Mouse (Mus musculus) brain, embryonic 14.5 days (tissue): ENCODE data around the gene Tcta. TPM values are rescaled to one million over a fixed set of nuclear protein-coding genes. Genes with fewer than 3 reads are reported as not detected.

ENCODE experiments used
- DNase-seq: peaks from one replicate; pipeline ENCODE4 v3.0.0-alpha.2; 2011; ENCODE audit warnings: low read depth
- CTCF ChIP-seq: fragments of 200-500 bp; IDR thresholded peaks from 2 replicates; pipeline ENCODE4 v1.5.1; 2012; ENCODE audit warnings: inconsistent platforms, mild to moderate bottlenecking, moderate library complexity, borderline replicate concordance; ENCODE audit not compliant: insufficient read depth, insufficient read length; ENCODE audit errors: extremely low read depth
- POLR2A ChIP-seq: fragments of 200-500 bp; IDR thresholded peaks from 2 replicates; pipeline ENCODE4 v1.6.1; 2012; ENCODE audit warnings: mild to moderate bottlenecking, inconsistent platforms, borderline replicate concordance; ENCODE audit not compliant: poor library complexity, insufficient read depth, insufficient read length, severe bottlenecking; ENCODE audit errors: extremely low read depth
- polyA plus RNA-seq: library from polyadenylated mRNA; depleted of rRNA; stranded (reverse); fragments of >200 nt; gene quantifications from 2 replicates; pipeline ENCODE4 v1.2.3, GENCODE M21; 2012; rRNA removed

Tcta gene
- 34.6 and 39.0 TPM in 2 replicates for polyA plus RNA-seq

DNA sequence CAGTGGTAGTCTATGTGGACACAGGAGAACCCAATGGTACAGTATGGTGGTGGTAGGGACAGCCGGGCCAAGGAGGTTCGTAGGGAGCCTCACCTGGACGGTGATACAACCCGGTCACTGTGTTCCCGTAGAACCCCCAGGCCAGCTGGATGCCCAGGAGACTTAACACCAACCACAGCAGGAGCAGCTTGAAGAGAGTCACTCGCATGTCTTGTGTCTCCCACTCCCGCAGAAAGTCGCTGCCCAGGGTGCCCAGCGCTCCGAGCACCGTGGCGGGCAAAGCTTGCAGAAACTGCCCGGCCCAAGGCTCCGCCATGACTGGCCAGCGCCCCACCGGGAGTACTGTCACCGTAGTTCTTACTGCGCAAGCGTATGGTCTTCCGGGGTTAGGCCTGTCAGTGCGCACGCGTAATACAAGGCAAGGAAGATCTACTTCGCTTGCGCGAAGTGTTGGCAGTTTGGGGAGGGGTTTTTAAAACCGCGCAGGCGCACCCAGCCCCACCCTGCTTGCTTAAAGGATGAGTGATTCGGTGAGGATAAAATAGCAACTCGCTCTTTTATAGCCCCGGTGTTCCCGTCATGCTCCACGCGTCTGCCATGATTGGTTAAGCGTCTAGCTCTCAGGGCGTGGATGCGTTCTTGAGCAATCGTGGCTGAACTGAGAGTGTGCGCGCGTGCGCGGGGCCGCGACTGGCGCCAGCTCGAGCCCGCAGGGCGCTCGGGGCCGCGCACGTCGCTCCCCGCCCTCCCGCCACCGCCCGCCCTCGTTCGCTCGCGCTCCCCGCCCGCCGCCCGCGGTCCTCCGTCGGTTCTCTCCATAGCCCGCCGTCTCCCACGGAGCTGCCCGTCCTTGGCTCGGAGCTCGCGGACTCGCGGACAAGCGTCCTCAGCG is at the start of gene Tcta, which contains the start of gene Rhoa:
Gene Tcta (minus strand): TSS at position 532 of the 892 bp plus-strand sequence.
Gene Rhoa (plus strand): TSS at position 501 of the 892 bp plus-strand sequence.
- peak; percentile 100 for DNase-seq
- TF ChIP-seq POLR2A (peak; percentile 72; the same call in 1 of the 2 replicates), CTCF (no peak)

DNA sequence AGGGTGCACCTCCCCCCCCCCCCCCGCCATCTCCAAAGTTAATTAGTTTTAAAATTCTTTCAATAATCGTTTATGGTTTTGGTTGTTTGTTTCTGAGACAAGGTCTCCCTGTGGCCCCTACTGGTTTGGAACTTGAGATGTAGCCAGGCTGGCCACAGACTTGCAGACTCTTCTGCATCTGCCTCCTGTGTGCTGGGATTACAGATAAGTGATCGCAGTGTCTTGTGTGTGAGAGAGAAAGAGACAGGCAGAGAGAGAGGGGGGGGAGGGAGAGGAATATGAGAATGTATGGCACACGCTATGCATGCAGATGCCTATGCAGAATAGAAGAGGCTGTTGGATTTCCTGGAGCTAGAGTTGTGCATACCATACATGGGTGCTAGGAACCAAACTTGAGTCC is 43.8 kb upstream of the Tcta start:
- no peak for DNase-seq
- TF ChIP-seq POLR2A (no peak), CTCF (no peak)

DNA sequence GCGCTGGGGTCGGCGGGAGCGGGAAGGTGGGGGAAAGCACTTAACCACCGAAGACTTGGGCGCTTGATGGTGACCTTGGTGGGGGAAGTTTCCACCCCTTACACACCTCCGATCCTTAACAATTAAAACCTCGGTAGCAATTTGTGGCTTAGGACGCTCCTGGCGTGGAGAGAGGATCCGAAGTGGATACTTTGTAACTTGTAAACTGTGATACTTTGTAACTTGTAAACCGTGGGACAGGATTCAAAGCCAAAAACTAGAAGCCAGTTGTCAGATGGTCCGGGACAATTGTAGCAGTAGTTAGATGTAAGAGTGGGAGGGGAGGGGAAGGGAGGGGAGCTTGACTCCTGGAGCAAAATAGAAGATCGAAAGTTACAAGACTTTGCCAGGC is 42.3 kb upstream of the Tcta start:
- DNase-seq = no peak
- TF ChIP-seq POLR2A (no peak), CTCF (no peak)

DNA sequence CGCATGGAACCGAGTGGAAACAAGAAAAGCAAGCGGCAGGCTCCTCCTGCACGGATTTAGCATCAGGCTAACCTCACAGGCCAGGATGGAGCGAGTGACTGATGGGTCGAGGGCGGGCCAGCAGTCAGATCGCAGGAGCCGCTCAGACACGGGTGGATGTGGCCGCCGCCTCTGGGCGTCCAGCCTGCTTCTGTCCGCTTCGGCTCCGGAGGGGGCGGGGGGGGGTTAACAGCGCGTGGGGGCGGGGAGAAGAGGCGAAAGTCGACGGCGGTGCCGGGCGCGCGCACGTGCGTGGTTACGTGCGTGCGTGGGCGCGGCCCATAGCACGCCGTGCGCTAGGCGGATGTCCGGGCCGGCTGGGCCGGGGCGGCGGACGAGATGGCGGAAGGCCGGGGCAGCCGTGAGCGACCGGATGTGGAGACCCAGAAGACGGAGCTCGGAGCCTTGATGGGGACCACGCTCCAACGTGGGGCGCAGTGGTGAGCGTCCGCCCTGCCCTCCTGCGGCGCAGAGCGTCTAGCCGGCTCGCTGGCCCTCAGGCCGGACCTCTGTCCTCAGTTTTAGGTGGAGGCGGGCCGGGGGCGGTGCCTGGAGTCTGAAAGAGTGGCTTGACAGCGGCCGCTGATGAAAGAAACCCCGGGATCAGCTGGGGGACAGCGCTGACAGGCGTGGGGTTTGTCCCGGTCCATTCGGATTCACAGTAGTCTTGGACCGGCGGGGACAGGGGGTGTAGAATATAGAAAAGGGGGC is 41.8 kb upstream of the Tcta start, which contains the start of gene Usp4:
Gene Usp4 (plus strand): TSS at position 314 of the 750 bp plus-strand sequence.
- no peak for TF ChIP-seq CTCF
- peak; percentile 87 for TF ChIP-seq POLR2A
- peak; percentile 96 for DNase-seq

DNA sequence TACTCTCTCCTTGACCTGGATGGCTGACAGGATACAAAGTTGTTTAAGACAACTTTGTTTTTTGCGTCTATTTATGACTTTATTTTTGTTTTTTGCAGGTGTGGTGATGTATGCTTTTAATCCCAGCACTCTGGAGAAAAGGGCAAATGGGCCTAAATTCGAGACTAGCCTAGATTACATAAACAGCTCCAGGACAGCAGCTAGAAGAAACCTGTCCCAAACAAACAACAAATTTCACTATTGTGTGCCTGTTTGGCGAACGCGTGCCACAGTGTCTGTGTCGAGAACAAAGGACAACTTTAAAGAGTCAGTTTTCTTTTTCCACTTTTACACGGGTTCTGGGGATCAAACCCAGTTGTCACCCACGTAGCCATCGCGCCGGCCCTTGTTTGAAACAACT is 41.1 kb upstream of the Tcta start:
- no peak for DNase-seq
- TF ChIP-seq CTCF (no peak), POLR2A (no peak)

DNA sequence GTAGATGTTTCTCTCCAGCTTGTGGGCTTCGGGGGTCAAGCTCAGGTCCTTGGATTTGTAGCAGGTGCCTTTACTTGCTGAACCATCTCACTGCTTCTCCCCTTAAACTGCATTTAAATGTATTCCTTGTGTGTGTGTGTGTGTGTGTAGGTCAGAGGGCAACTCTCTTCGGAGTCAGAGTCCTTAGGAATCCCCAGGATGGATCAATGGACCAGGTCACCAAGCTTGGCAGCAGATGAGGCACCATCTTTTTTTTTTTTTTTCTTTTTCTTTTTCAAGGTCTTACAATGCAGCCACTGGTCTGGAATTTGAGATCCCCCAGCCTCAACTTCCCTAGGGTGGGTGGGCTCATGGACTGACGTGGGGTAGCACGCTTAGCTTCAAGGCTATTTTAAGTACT is 38.5 kb upstream of the Tcta start:
- no peak for DNase-seq
- no peak for TF ChIP-seq POLR2A
- TF ChIP-seq CTCF = no peak

DNA sequence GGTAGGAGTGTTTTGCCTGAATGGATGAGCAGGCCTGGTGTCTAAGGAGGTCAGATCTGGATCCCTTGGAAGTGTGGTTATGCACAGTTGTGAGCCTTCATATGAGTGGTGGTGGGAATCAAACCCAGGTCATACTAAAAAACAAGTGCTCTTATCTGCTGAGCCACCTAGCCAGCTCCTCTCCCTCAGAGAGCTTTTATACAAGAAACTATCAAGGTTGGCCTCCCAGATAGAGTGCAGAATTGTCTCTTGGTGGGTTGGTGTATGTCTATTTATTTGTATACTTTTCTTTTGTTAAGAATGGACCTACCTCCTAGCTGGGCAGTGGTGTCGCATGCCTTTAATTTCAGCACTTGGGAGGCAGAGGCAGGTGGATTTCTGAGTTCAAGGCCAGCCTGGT is 37.9 kb upstream of the Tcta start:
- no peak for DNase-seq
- no peak for TF ChIP-seq POLR2A
- TF ChIP-seq CTCF = no peak

DNA sequence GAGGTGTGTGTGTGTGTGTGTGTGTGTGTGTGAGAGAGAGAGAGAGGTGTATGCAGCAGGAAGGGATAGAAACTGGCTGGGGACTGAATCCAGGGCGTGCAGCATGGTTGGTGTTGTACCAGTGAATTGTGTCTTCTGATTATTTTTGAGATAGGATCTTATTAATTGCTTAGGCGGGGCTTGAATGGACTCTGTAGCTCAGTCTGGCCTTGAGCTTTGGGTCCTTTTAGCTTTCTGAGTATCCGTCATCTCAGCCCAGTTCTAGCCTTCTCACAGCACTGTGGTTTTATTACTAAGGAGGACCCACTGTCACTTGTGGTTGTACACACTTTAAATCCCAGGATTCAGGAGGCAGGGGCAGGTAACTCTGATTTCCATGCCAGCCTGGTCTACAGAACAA is 37.4 kb upstream of the Tcta start:
- DNase-seq = no peak
- no peak for TF ChIP-seq CTCF
- TF ChIP-seq POLR2A = no peak

DNA sequence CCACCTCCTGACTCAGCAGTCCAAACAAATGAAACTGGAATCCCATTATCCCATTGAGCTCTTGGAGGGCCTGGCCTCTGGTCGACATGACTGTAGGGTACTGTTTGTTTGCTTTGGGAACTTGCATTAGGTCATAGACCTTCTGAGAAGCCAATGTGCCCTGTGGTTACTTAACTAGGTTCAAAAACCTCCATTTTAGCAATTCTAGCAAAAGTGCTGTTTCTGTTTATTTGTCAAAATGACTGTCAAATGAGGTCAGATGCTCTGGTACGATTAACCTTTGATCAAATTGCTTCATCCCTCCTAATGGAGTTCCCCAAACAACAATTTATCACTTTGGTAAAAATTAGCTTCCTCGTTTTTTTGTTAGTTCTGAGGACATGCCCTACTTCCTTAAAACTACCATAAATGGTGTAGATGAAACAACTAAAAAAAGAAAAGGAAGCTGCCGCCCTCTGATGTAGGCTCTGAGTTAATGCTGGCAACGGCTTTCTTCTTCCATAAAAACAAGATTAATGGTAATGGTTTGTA is 36.4 kb upstream of the Tcta start:
- no peak for DNase-seq
- no peak for TF ChIP-seq POLR2A
- no peak for TF ChIP-seq CTCF

DNA sequence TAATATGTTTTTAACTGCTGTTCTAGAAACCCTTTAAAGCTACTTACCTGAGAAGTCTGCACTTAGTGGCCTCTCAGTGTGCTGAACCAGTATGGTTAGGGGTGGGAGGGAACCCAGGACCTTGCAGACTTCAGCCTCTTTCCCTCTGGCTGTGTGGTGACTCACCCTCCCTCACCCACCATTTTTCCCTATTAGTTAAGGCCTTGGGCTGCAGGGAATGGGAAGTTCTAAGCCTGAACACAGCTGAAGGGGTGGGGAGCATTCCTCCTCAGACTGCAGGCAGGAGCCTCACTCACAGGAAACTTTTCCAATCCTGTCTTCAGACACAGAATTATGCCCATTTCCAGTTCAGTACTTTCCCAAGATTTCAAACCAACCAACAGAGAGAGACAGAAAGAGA is 35.8 kb upstream of the Tcta start:
- TF ChIP-seq POLR2A = no peak
- DNase-seq = no peak

DNA sequence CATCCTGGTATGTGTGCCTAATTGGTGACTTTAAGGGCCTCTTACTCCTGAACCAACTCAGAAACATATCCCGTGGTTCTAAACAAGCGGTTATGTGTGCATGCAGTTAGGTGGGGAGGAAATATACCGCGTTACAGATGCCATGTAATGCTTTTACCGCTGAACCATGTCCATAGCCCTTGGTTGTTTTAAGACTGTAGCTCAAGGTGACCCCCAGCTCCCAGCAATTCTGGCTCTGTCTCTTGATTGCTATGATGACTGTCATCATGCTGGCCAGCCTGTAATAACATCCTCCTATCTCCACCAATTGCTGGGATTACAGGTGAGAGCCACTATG is 35.1 kb upstream of the Tcta start:
- no peak for DNase-seq
- TF ChIP-seq CTCF (no peak), POLR2A (no peak)
